Mouse (Mus musculus): Measurements from ENCODE around the gene Gtpbp3. TPM values are rescaled to one million over a fixed set of nuclear protein-coding genes. Genes with fewer than 3 reads are reported as not detected.
"Not testable (repeated sequence)": the region's sequence is repeated elsewhere in the genome, so short reads cannot be mapped to it uniquely, and the experiment has no call there.

Gtpbp3 gene
- polyA plus RNA-seq, 1 experiment from 2014 or later, result 8.4 TPM

- Histone ChIP-seq H3K4me1 (ENCODE audit: control insufficient read depth, insufficient read depth, low read length) (peaks cover 18% of the 10 kb centered on the region; the same call in 1 of the 2 replicates), H3K27ac (ENCODE audit: low read depth, low read length) (0 out of 2 replicates have a peak overlapping the region, but pooled peaks have one; percentile 7)
- not testable (repeated sequence) for H3K9me3 ChIP-seq (ENCODE audit: control insufficient read depth, low read length); H3K9ac ChIP-seq (ENCODE audit: low read depth, low read length); H3K4me3 ChIP-seq (ENCODE audit: low read length); H3K27me3 ChIP-seq (ENCODE audit: control insufficient read depth, insufficient read depth, low read length); ATAC-seq (ENCODE audit: low FRiP score, low TSS enrichment); H3K36me3 ChIP-seq (ENCODE audit: control insufficient read depth, insufficient read depth, low read length); H3K4me2 ChIP-seq (replicated peaks; ENCODE audit: low read depth, low read length)
- 64% methylated on average over 5 of the region's 12 CpGs for WGBS
These were observed 43.0 kb downstream of the Gtpbp3 start for GRCm38 (mm10) chr8:71530735-71531467.

- WGBS, result 29% methylated on average over 3 of the region's 3 CpGs
- Histone ChIP-seq H3K4me2 (replicated peaks; ENCODE audit: low read depth, low read length) (no peak overlapping the region), H3K4me3 (ENCODE audit: low read length) (no peak overlapping the region), H3K27ac (ENCODE audit: low read depth, low read length) (no peak overlapping the region), H3K4me1 (ENCODE audit: control insufficient read depth, insufficient read depth, low read length) (0 out of 2 replicates have a peak, but pooled peaks cover 11% of the 10 kb centered on the region), H3K36me3 (ENCODE audit: control insufficient read depth, insufficient read depth, low read length) (no peaks in the 10 kb centered on the region), H3K9ac (ENCODE audit: low read depth, low read length) (no peak overlapping the region), H3K9me3 (ENCODE audit: control insufficient read depth, low read length) (no peaks in the 10 kb centered on the region), H3K27me3 (ENCODE audit: control insufficient read depth, insufficient read depth, low read length) (no peaks in the 10 kb centered on the region)
- ATAC-seq (ENCODE audit: low FRiP score, low TSS enrichment), result no peak
These were observed 46.4 kb downstream of the Gtpbp3 start for GRCm38 (mm10) chr8:71534263-71534810.

- H3K36me3 ChIP-seq (ENCODE audit: control insufficient read depth, insufficient read depth, low read length), result no peaks in the 10 kb centered on the region
- H3K4me2 ChIP-seq (replicated peaks; ENCODE audit: low read depth, low read length), result 0 out of 2 replicates have a peak overlapping the region, but pooled peaks have one; percentile 17
- H3K4me3 ChIP-seq (ENCODE audit: low read length), result no peak overlapping the region
- peak; percentile 19; the same call in 1 of the 2 replicates for ATAC-seq (ENCODE audit: low FRiP score, low TSS enrichment)
- H3K27me3 ChIP-seq (ENCODE audit: control insufficient read depth, insufficient read depth, low read length), result no peaks in the 10 kb centered on the region
- 0 out of 2 replicates have a peak overlapping the region, but pooled peaks have one; percentile 12 for H3K9ac ChIP-seq (ENCODE audit: low read depth, low read length)
- 0 out of 2 replicates have a peak, but pooled peaks cover 8% of the 10 kb centered on the region for H3K4me1 ChIP-seq (ENCODE audit: control insufficient read depth, insufficient read depth, low read length)
- 67% methylated on average over 5 of the region's 5 CpGs for WGBS
- H3K27ac ChIP-seq (ENCODE audit: low read depth, low read length), result no peak overlapping the region
- no peaks in the 10 kb centered on the region for H3K9me3 ChIP-seq (ENCODE audit: control insufficient read depth, low read length)
These were observed 47.8 kb downstream of the Gtpbp3 start for GRCm38 (mm10) chr8:71535663-71536062.

- H3K27ac ChIP-seq (ENCODE audit: low read depth, low read length), result peak within 1 kb of the TSS; percentile 59; the same call in 1 of the 2 replicates
- H3K36me3 ChIP-seq (ENCODE audit: control insufficient read depth, insufficient read depth, low read length), result no peaks in the 10 kb centered on the region
- 2% methylated on average over 37 of the region's 37 CpGs for WGBS
- ATAC-seq (ENCODE audit: low FRiP score, low TSS enrichment), result peak; percentile 71
- H3K4me3 ChIP-seq (ENCODE audit: low read length), result peak within 1 kb of the TSS; percentile 34
- peak within 1 kb of the TSS; percentile 24; the same call in 1 of the 2 replicates for H3K9ac ChIP-seq (ENCODE audit: low read depth, low read length)
- H3K4me1 ChIP-seq (ENCODE audit: control insufficient read depth, insufficient read depth, low read length), result 0 out of 2 replicates have a peak, but pooled peaks cover 5% of the 10 kb centered on the region
- no peaks in the 10 kb centered on the region for H3K27me3 ChIP-seq (ENCODE audit: control insufficient read depth, insufficient read depth, low read length)
- H3K4me2 ChIP-seq (replicated peaks; ENCODE audit: low read depth, low read length), result peak within 1 kb of the TSS; percentile 50
- H3K9me3 ChIP-seq (ENCODE audit: control insufficient read depth, low read length), result no peaks in the 10 kb centered on the region
These were observed 49.3 kb downstream of the Gtpbp3 start, which contains the start of gene Bst2 for GRCm38 (mm10) chr8:71537028-71537867. Bst2 (minus strand) TSS chr8:71537456.

GRCm38 (mm10) chr8:71542632-71543343 lies 54.9 kb downstream of the Gtpbp3 start, which contains the start of gene Mvb12a:
Mvb12a (plus strand) TSS chr8:71542922.
- Histone ChIP-seq H3K27me3 (ENCODE audit: control insufficient read depth, insufficient read depth, low read length) (no peaks in the 10 kb centered on the region), H3K9me3 (ENCODE audit: control insufficient read depth, low read length) (no peaks in the 10 kb centered on the region), H3K9ac (ENCODE audit: low read depth, low read length) (peak within 1 kb of the TSS; percentile 71), H3K27ac (ENCODE audit: low read depth, low read length) (peak within 1 kb of the TSS; percentile 14; the same call in 1 of the 2 replicates), H3K36me3 (ENCODE audit: control insufficient read depth, insufficient read depth, low read length) (peaks cover 25% of the 10 kb centered on the region), H3K4me2 (replicated peaks; ENCODE audit: low read depth, low read length) (peak within 1 kb of the TSS; percentile 87), H3K4me1 (ENCODE audit: control insufficient read depth, insufficient read depth, low read length) (peaks cover 6% of the 10 kb centered on the region; the same call in 1 of the 2 replicates), H3K4me3 (ENCODE audit: low read length) (peak within 1 kb of the TSS; percentile 71)
- under 1% methylated on average over 55 of the region's 55 CpGs for WGBS
- peak; percentile 95 for ATAC-seq (ENCODE audit: low FRiP score, low TSS enrichment)

- no peak for ATAC-seq (ENCODE audit: low FRiP score, low TSS enrichment)
- Histone ChIP-seq H3K27ac (ENCODE audit: low read depth, low read length) (no peak overlapping the region), H3K27me3 (ENCODE audit: control insufficient read depth, insufficient read depth, low read length) (no peaks in the 10 kb centered on the region), H3K9ac (ENCODE audit: low read depth, low read length) (no peak overlapping the region; the same call in 1 of the 2 replicates), H3K4me3 (ENCODE audit: low read length) (peak overlapping the region; percentile 71), H3K9me3 (ENCODE audit: control insufficient read depth, low read length) (no peaks in the 10 kb centered on the region), H3K4me1 (ENCODE audit: control insufficient read depth, insufficient read depth, low read length) (peaks cover 6% of the 10 kb centered on the region; the same call in 1 of the 2 replicates), H3K36me3 (ENCODE audit: control insufficient read depth, insufficient read depth, low read length) (peaks cover 34% of the 10 kb centered on the region), H3K4me2 (replicated peaks; ENCODE audit: low read depth, low read length) (peak overlapping the region; percentile 87)
- 83% methylated on average over 9 of the region's 9 CpGs for WGBS
These were observed 55.9 kb downstream of the Gtpbp3 start for GRCm38 (mm10) chr8:71543755-71544154.

GRCm38 (mm10) chr8:71545053-71545452 lies 57.1 kb downstream of the Gtpbp3 start:
- no peaks in the 10 kb centered on the region for H3K27me3 ChIP-seq (ENCODE audit: control insufficient read depth, insufficient read depth, low read length)
- no peak overlapping the region for H3K9ac ChIP-seq (ENCODE audit: low read depth, low read length)
- H3K4me3 ChIP-seq (ENCODE audit: low read length), result no peak overlapping the region
- H3K9me3 ChIP-seq (ENCODE audit: control insufficient read depth, low read length), result no peaks in the 10 kb centered on the region
- H3K27ac ChIP-seq (ENCODE audit: low read depth, low read length), result no peak overlapping the region
- no peak for ATAC-seq (ENCODE audit: low FRiP score, low TSS enrichment)
- H3K4me2 ChIP-seq (replicated peaks; ENCODE audit: low read depth, low read length), result no peak overlapping the region
- H3K4me1 ChIP-seq (ENCODE audit: control insufficient read depth, insufficient read depth, low read length), result peaks cover 6% of the 10 kb centered on the region; the same call in 1 of the 2 replicates
- peaks cover 34% of the 10 kb centered on the region for H3K36me3 ChIP-seq (ENCODE audit: control insufficient read depth, insufficient read depth, low read length)
- WGBS, result 93% methylated on average over 11 of the region's 11 CpGs

- H3K4me2 ChIP-seq (replicated peaks; ENCODE audit: low read depth, low read length), result no peak overlapping the region
- peaks cover 34% of the 10 kb centered on the region for H3K36me3 ChIP-seq (ENCODE audit: control insufficient read depth, insufficient read depth, low read length)
- no peak overlapping the region for H3K27ac ChIP-seq (ENCODE audit: low read depth, low read length)
- no peaks in the 10 kb centered on the region for H3K9me3 ChIP-seq (ENCODE audit: control insufficient read depth, low read length)
- H3K4me3 ChIP-seq (ENCODE audit: low read length), result no peak overlapping the region
- no peak for ATAC-seq (ENCODE audit: low FRiP score, low TSS enrichment)
- H3K4me1 ChIP-seq (ENCODE audit: control insufficient read depth, insufficient read depth, low read length), result peaks cover 9% of the 10 kb centered on the region; the same call in 1 of the 2 replicates
- WGBS, result 90% methylated on average over 7 of the region's 7 CpGs
- H3K27me3 ChIP-seq (ENCODE audit: control insufficient read depth, insufficient read depth, low read length), result no peaks in the 10 kb centered on the region
- no peak overlapping the region for H3K9ac ChIP-seq (ENCODE audit: low read depth, low read length)
These were observed 59.7 kb downstream of the Gtpbp3 start for GRCm38 (mm10) chr8:71547590-71547989.
